Mouse (Mus musculus) right cerebral cortex, postnatal 36 days (tissue): ENCODE measurements at regions not wholly inside any gene's neighbourhood (a gene's known extent, or its start where the extent isn't known, plus 50 kb on each side); places are given as distances from the start of the nearest gene placed in this dataset.

Source experiments
- DNase-seq, 2 experiments: peaks; one replicate each; pipeline ENCODE4 v3.0.0; 2022; ENCODE audit warnings: low spot score in 2 of 2, mixed read lengths in 1 of 2

GRCm38 (mm10) chr1:179906115-179906514, 54.2 kb upstream of the Cdc42bpa start:
- DNase-seq, result no peak

GRCm38 (mm10) chr1:179892711-179893110, 67.6 kb upstream of the Cdc42bpa start:
- DNase-seq, result no peak

GRCm38 (mm10) chr1:179887921-179888320, 72.4 kb upstream of the Cdc42bpa start:
- no peak for DNase-seq

- DNase-seq, result no peak
Observed at GRCm38 (mm10) chr1:179881222-179881621, 77.7 kb upstream of the Ahctf1 start.

- no peak for DNase-seq
Observed at GRCm38 (mm10) chr1:179877893-179878292, 74.4 kb upstream of the Ahctf1 start.

GRCm38 (mm10) chr1:179873772-179874555, 70.5 kb upstream of the Ahctf1 start:
- DNase-seq, result no peak

GRCm38 (mm10) chr1:179871961-179872360, 68.5 kb upstream of the Ahctf1 start:
- no peak for DNase-seq

- no peak for DNase-seq
Observed at GRCm38 (mm10) chr1:179868656-179869055, 65.2 kb upstream of the Ahctf1 start.

- DNase-seq, result no peak
Observed at GRCm38 (mm10) chr1:179867493-179867892, 64.0 kb upstream of the Ahctf1 start.

GRCm38 (mm10) chr1:179866056-179866772, 62.7 kb upstream of the Ahctf1 start:
- DNase-seq, result no peak

- no peak for DNase-seq
Observed at GRCm38 (mm10) chr1:179865561-179865960, 62.1 kb upstream of the Ahctf1 start.

GRCm38 (mm10) chr1:179864537-179865226, 61.2 kb upstream of the Ahctf1 start:
- no peak for DNase-seq

GRCm38 (mm10) chr1:179863420-179863819, 59.9 kb upstream of the Ahctf1 start:
- DNase-seq, result peak in 1 of 2 experiments; percentile 7

GRCm38 (mm10) chr1:179862941-179863340, 59.5 kb upstream of the Ahctf1 start:
- no peak for DNase-seq

GRCm38 (mm10) chr1:179861776-179862175, 58.3 kb upstream of the Ahctf1 start:
- no peak for DNase-seq

- DNase-seq, result no peak
Observed at GRCm38 (mm10) chr1:179859552-179859902, 56.0 kb upstream of the Ahctf1 start.

GRCm38 (mm10) chr1:179858780-179859551, 55.5 kb upstream of the Ahctf1 start:
- no peak for DNase-seq

GRCm38 (mm10) chr1:179854288-179854965, 50.9 kb upstream of the Ahctf1 start:
- peak; percentile 22 to 33 for DNase-seq
